Mouse (Mus musculus): ENCODE measurements around the gene Aox1. TPM values are rescaled to one million over a fixed set of nuclear protein-coding genes. Genes with fewer than 3 reads are reported as not detected.

Gene Aox1
- total RNA-seq, 2 experiments from 2014 or later: 14.2 to 16.9 TPM

- no peak for DNase-seq (ENCODE audit: low spot score in 2 of 2)
Observed at GRCm38 (mm10) chr1:58062131-58062530, 32.4 kb downstream of the Aox1 start.

- DNase-seq (ENCODE audit: low spot score in 2 of 2): no peak
Observed at GRCm38 (mm10) chr1:58065151-58065550, 35.4 kb downstream of the Aox1 start.

GRCm38 (mm10) chr1:58065606-58066005 lies 35.9 kb downstream of the Aox1 start:
- DNase-seq (ENCODE audit: low spot score in 2 of 2): no peak

- no peak for DNase-seq (ENCODE audit: low spot score in 2 of 2)
Observed at GRCm38 (mm10) chr1:58069181-58069580, 39.5 kb downstream of the Aox1 start.

- DNase-seq (ENCODE audit: low spot score in 2 of 2): no peak
Observed at GRCm38 (mm10) chr1:58070091-58070490, 40.4 kb downstream of the Aox1 start.

- DNase-seq (ENCODE audit: low spot score in 2 of 2): no peak
Observed at GRCm38 (mm10) chr1:58071006-58071405, 41.3 kb downstream of the Aox1 start.

- no peak for DNase-seq (ENCODE audit: low spot score in 2 of 2)
Observed at GRCm38 (mm10) chr1:58071509-58071908, 41.8 kb downstream of the Aox1 start.

GRCm38 (mm10) chr1:58072416-58072815 lies 42.7 kb downstream of the Aox1 start:
- no peak for DNase-seq (ENCODE audit: low spot score in 2 of 2)

GRCm38 (mm10) chr1:58072991-58073730 lies 43.4 kb downstream of the Aox1 start:
- no peak for DNase-seq (ENCODE audit: low spot score in 2 of 2)

GRCm38 (mm10) chr1:58074266-58074665 lies 44.5 kb downstream of the Aox1 start:
- DNase-seq (ENCODE audit: low spot score in 2 of 2): no peak

- no peak for DNase-seq (ENCODE audit: low spot score in 2 of 2)
Observed at GRCm38 (mm10) chr1:58077882-58078281, 48.2 kb downstream of the Aox1 start.

- DNase-seq (ENCODE audit: low spot score in 2 of 2): no peak
Observed at GRCm38 (mm10) chr1:58078390-58078789, 48.7 kb downstream of the Aox1 start.

GRCm38 (mm10) chr1:58079689-58080088 lies 50.0 kb downstream of the Aox1 start:
- DNase-seq (ENCODE audit: low spot score in 2 of 2): no peak

GRCm38 (mm10) chr1:58080446-58080845 lies 50.7 kb downstream of the Aox1 start:
- no peak for DNase-seq (ENCODE audit: low spot score in 2 of 2)

GRCm38 (mm10) chr1:58081356-58081755 lies 51.6 kb downstream of the Aox1 start:
- no peak for DNase-seq (ENCODE audit: low spot score in 2 of 2)

- no peak for DNase-seq (ENCODE audit: low spot score in 2 of 2)
Observed at GRCm38 (mm10) chr1:58089316-58089715, 59.6 kb downstream of the Aox1 start.

GRCm38 (mm10) chr1:58090191-58090590 lies 60.5 kb downstream of the Aox1 start:
- DNase-seq (ENCODE audit: low spot score in 2 of 2): no peak

GRCm38 (mm10) chr1:58091213-58091612 lies 61.5 kb downstream of the Aox1 start:
- no peak for DNase-seq (ENCODE audit: low spot score in 2 of 2)

- no peak for DNase-seq (ENCODE audit: low spot score in 2 of 2)
Observed at GRCm38 (mm10) chr1:58091992-58092560, 62.3 kb downstream of the Aox1 start.

GRCm38 (mm10) chr1:58097338-58097737 lies 67.6 kb downstream of the Aox1 start:
- DNase-seq (ENCODE audit: low spot score in 2 of 2): no peak

GRCm38 (mm10) chr1:58099119-58099518 lies 69.4 kb downstream of the Aox1 start:
- DNase-seq (ENCODE audit: low spot score in 2 of 2): no peak

GRCm38 (mm10) chr1:58101531-58102146 lies 71.9 kb downstream of the Aox1 start:
- no peak for DNase-seq (ENCODE audit: low spot score in 2 of 2)

- no peak for DNase-seq (ENCODE audit: low spot score in 2 of 2)
Observed at GRCm38 (mm10) chr1:58102494-58102893, 72.8 kb downstream of the Aox1 start.
